ENCODE assay signal across 8 mouse cellular contexts in the genomic region with DNA sequence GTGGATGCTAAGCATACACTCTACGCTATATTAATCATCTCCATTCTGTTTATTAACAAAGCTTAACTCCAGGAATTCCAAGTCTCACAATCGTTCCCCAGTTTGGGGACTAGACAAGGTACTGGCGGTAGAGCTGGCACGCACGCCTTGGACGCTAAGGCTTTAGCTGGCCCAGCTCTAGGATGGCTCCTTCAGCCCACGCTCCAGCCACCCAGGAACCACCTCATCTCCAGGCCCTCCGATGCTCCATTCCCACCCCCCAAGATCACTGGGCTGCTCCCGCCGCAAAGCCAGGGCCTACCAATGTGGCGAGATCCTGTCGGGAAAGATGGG. TPM values are rescaled to one million over a fixed set of nuclear protein-coding genes. Genes with fewer than 3 reads are reported as not detected.
DNase-seq lines count a peak whose midpoint lies in the region; ATAC-seq and TF ChIP-seq lines count a peak whose summit lies in the region.

No protein-coding gene starts in this region.

- intact Hi-C loops in left cerebral cortex, postnatal 36 days (cut with DNase I) = loop anchor here (1.0 kb wide), 1 partner anchor 34 kb away; no protein-coding TSS in a partner anchor

- H3K4me3 ChIP-seq in lung, embryonic 16.5 days (ENCODE audit: low read length) = peak overlapping the region; percentile 88
- peak overlapping the region; percentile 93 for H3K4me3 ChIP-seq in erythroblast, embryonic 14.5 days (replicated peaks)
- peak overlapping the region; percentile 76 for H3K4me3 ChIP-seq in limb, embryonic 14.5 days (replicated peaks; ENCODE audit: low read length)
- peak overlapping the region; percentile 98 for H3K4me3 ChIP-seq in small intestine, adult 2 months (ENCODE audit: low read depth, low read length)

- no peak for TF ChIP-seq POLR2A in limb, embryonic 14.5 days (IDR thresholded peaks at IDR 0.05; ENCODE audit: borderline replicate concordance, extremely low read depth, insufficient read depth, insufficient read length)
- TF ChIP-seq POLR2A in small intestine, adult 2 months (IDR thresholded peaks at IDR 0.05; ENCODE audit: low read depth, low read length) = no peak

- peak overlapping the region; percentile 68 for H3K4me2 ChIP-seq in lung, embryonic 16.5 days (ENCODE audit: low read depth, low read length)
- H3K4me2 ChIP-seq in limb, embryonic 14.5 days (replicated peaks; ENCODE audit: low read depth, low read length, severe bottlenecking) = peak overlapping the region; percentile 67

- no peak for DNase-seq in lung, postnatal 4 days
- no peak for DNase-seq in limb, embryonic 14.5 days (ENCODE audit: low spot score)
- DNase-seq in T-cell, adult 2 months (ENCODE audit: low spot score) = no peak
- no peak for DNase-seq in left cerebral cortex, postnatal 36 days (ENCODE audit: low spot score in 2 of 2)
- DNase-seq in adrenal gland, adult 2 months = no peak

- ATAC-seq in lung, embryonic 16.5 days (ENCODE audit: low read depth) = peak; percentile 65
- peak; percentile 7; the same call in 1 of the 2 replicates for ATAC-seq in limb, embryonic 14.5 days (ENCODE audit: low FRiP score, low read depth)

- 0 out of 2 replicates have a peak, but pooled peaks cover 3% of the 10 kb centered on the region for H3K4me1 ChIP-seq in lung, embryonic 16.5 days (replicated peaks; ENCODE audit: control insufficient read depth, insufficient read depth, low read length)
- peaks cover 13% of the 10 kb centered on the region for H3K4me1 ChIP-seq in erythroblast, embryonic 14.5 days (ENCODE audit: control insufficient read depth)
- H3K4me1 ChIP-seq in limb, embryonic 14.5 days (ENCODE audit: control insufficient read depth, insufficient read depth, low read length) = no peaks in the 10 kb centered on the region
- H3K4me1 ChIP-seq in small intestine, adult 2 months (ENCODE audit: control insufficient read depth, insufficient read depth, insufficient read length, low read length) = no peaks in the 10 kb centered on the region

- H3K9ac ChIP-seq in lung, embryonic 16.5 days (ENCODE audit: low read length) = peak overlapping the region; percentile 90
- H3K9ac ChIP-seq in limb, embryonic 14.5 days (ENCODE audit: low read depth, low read length, severe bottlenecking) = peak overlapping the region; percentile 81

- H3K36me3 ChIP-seq in lung, embryonic 16.5 days (ENCODE audit: control insufficient read depth, insufficient read depth, low read length) = peaks cover 20% of the 10 kb centered on the region
- peaks cover 40% of the 10 kb centered on the region for H3K36me3 ChIP-seq in erythroblast, embryonic 14.5 days (ENCODE audit: control insufficient read depth)
- H3K36me3 ChIP-seq in limb, embryonic 14.5 days (ENCODE audit: control insufficient read depth, insufficient read depth, low read length) = peaks cover 24% of the 10 kb centered on the region
- peaks cover 7% of the 10 kb centered on the region; the same call in 1 of the 2 replicates for H3K36me3 ChIP-seq in small intestine, adult 2 months (ENCODE audit: control insufficient read depth, insufficient read depth, low read length)

- H3K9me3 ChIP-seq in lung, embryonic 16.5 days (ENCODE audit: control insufficient read depth, low read length) = no peaks in the 10 kb centered on the region
- no peaks in the 10 kb centered on the region; the same call in 1 of the 2 replicates for H3K9me3 ChIP-seq in erythroblast, embryonic 14.5 days (ENCODE audit: control insufficient read depth, low read length)
- no peaks in the 10 kb centered on the region for H3K9me3 ChIP-seq in limb, embryonic 14.5 days (ENCODE audit: control insufficient read depth, low read length)

- under 1% methylated on average over 12 of the region's 12 CpGs for WGBS in lung, embryonic 16.5 days
- WGBS in limb, embryonic 14.5 days = 2% methylated on average over 12 of the region's 12 CpGs
- WGBS in small intestine, adult 2 months = 0% methylated on average over 12 of the region's 12 CpGs

- H3K27me3 ChIP-seq in lung, embryonic 16.5 days (ENCODE audit: control insufficient read depth, insufficient read depth, low read depth, low read length) = no peaks in the 10 kb centered on the region
- no peaks in the 10 kb centered on the region for H3K27me3 ChIP-seq in erythroblast, embryonic 14.5 days (ENCODE audit: control insufficient read depth)
- H3K27me3 ChIP-seq in limb, embryonic 14.5 days (ENCODE audit: control insufficient read depth, insufficient read depth, low read length) = no peaks in the 10 kb centered on the region
- no peaks in the 10 kb centered on the region for H3K27me3 ChIP-seq in small intestine, adult 2 months (ENCODE audit: control insufficient read depth, insufficient read depth, low read length)

- TF ChIP-seq CTCF in small intestine, adult 2 months (IDR thresholded peaks at IDR 0.05; ENCODE audit: extremely low read depth, insufficient read length, insufficient replicate concordance, low read depth, low read length) = no peak

- H3K27ac ChIP-seq in lung, embryonic 16.5 days (ENCODE audit: low read length) = peak overlapping the region; percentile 77
- H3K27ac ChIP-seq in limb, embryonic 14.5 days (replicated peaks; ENCODE audit: low read depth, low read length) = peak overlapping the region; percentile 80
- H3K27ac ChIP-seq in small intestine, adult 2 months (ENCODE audit: insufficient read depth, low read depth, low read length) = no peak overlapping the region

RNA-seq across cellular contexts. Expression of gene Eif2s3x, which starts 0.4 kb away (rescaled TPM):
- polyA plus RNA-seq in lung, embryonic 16.5 days (2015; fragmentation: Nextera tagmentation; extraction: Ambion mirVana) = 65.1 and 68.5 TPM in 2 replicates
- 1.5 and 1.8 TPM in 2 replicates for polyA plus RNA-seq in erythroblast, embryonic 14.5 days (2012)
- polyA plus RNA-seq in limb, embryonic 14.5 days (2012; rRNA removed) = 87.3 and 117 TPM in 2 replicates
- polyA plus RNA-seq in limb, embryonic 14.5 days (2014; fragmentation: Nextera tagmentation; extraction: Ambion mirVana) = 63.5 and 110 TPM in 2 replicates
- 16.7 and 16.8 TPM in 2 replicates for polyA plus RNA-seq in small intestine, adult 2 months (2012; rRNA removed)
- 100 to 1,000 TPM; 101 to 170 TPM for total RNA-seq in left cerebral cortex, postnatal 36 days (2021)
- total RNA-seq in adrenal gland, adult 2 months (2021) = 100 to 1,000 TPM; 146 to 180 TPM
- 20.0 and 29.9 TPM in 2 replicates for polyA plus RNA-seq in adrenal gland, adult 2 months (2012; rRNA removed)

RNA-seq across cellular contexts. Expression of gene Klhl15, which starts 22.2 kb away (rescaled TPM):
- 7.1 and 7.3 TPM in 2 replicates for polyA plus RNA-seq in lung, embryonic 16.5 days (2015; fragmentation: Nextera tagmentation; extraction: Ambion mirVana)
- polyA plus RNA-seq in erythroblast, embryonic 14.5 days (2012) = 2.2 and 2.4 TPM in 2 replicates
- 4.9 and 6.2 TPM in 2 replicates for polyA plus RNA-seq in limb, embryonic 14.5 days (2012; rRNA removed)
- 10.6 and 11.7 TPM in 2 replicates for polyA plus RNA-seq in limb, embryonic 14.5 days (2014; fragmentation: Nextera tagmentation; extraction: Ambion mirVana)
- 4.8 and 9.5 TPM in 2 replicates for polyA plus RNA-seq in small intestine, adult 2 months (2012; rRNA removed)
- total RNA-seq in left cerebral cortex, postnatal 36 days (2021) = 10 to 100 TPM; 25.1 to 29.0 TPM
- 10 to 100 TPM; 15.7 to 18.7 TPM for total RNA-seq in adrenal gland, adult 2 months (2021)
- polyA plus RNA-seq in adrenal gland, adult 2 months (2012; rRNA removed) = 18.1 and 24.6 TPM in 2 replicates
